Mouse (Mus musculus) layer of hippocampus, adult 18-20 months (tissue): ENCODE measurements around the gene Chst14. TPM values are rescaled to one million over a fixed set of nuclear protein-coding genes. Genes with fewer than 3 reads are reported as not detected.

ENCODE experiments used
- DNase-seq, 2 experiments: peaks; one replicate each; pipeline ENCODE4 v3.0.0; 2022; ENCODE audit warnings: low spot score in 2 of 2
- long read RNA-seq: library from polyadenylated mRNA; stranded (forward); transcript quantifications from one replicate; pipeline ENCODE4 v2.0.0, GENCODE M21; 2021
- total RNA-seq, 2 experiments: library from RNA; stranded (reverse); gene quantifications; 2 replicates each; pipeline ENCODE4 v1.2.3; 2021

The Chst14 gene
- total RNA-seq, result 1 to 10 TPM; 3.2 to 3.3 TPM
- long read RNA-seq, partial matches to known transcripts, result 0 of 3 reads
- long read RNA-seq, other reads (novel, unspliced or antisense), result 0 of 3 reads

DNA sequence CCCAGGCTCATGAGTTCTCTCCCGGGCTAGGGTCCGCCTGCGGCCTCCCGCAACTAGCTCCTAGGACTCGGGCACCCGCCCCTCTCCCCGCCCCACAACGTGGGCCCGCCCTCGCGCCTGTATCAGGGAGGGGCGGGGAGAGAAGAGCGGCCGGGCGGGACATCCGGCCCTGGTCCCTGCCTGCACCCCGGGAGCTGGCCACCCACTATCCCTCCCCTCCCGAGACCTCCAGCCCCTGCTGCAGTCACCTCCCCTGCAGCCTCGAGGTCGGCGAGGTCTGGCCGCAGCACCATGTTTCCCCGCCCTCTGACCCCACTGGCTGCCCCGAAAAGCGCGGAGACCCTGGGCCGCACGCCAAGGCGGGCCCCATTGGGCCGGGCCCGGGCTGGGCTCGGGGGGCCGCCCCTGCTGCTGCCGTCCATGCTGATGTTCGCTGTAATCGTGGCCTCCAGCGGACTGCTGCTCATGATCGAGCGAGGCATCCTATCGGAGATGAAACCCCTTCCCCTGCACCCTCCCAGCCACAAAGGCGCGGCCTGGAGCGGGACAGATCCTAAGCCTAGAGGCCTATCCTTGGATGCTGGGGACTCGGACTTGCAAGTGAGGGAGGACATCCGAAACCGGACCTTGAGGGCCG is at the start of gene Chst14:
Gene Chst14, plus strand, starts transcription at position 136 of the 637 bp plus-strand sequence.
- DNase-seq, result peak in 1 of 2 experiments; percentile 37

DNA sequence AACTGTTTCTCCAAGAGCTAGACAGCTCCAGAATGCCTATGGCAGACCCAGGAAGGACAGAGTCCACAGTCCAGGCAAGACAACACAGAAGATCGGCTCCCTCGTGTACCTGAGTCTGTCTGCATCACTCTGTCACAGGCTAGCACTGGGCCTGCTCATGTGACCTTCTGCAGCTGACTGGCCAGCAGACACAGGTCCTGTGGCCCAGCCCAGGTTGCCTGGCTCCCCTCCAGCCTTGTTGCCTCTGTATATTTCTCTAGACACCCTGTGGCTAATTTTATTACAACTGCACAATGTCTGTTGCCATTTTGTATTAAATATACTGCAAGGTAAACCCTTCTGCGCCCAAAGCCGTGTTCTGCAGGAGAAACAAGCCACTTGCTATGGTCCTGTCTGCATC is 45.3 kb upstream of the Chst14 start:
- DNase-seq, result no peak

DNA sequence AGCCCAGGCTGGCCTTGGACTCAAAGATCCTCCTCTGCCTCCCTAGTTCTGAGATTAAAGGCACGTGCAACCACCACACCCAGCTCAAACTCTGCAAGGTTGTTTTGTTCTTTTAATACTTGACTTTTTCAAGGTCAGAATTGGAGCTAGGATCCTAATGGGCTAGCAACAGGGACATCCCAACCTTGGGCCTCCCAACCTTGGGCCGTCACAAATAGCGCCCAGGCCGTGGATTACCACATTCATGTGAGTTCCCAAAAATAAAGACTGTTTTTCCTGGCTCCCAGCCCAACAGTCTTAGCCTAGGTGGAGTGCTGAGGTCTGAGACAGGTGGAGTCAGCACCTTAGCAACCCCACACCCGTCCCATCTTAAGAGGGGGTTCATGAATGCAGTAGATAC is 44.3 kb upstream of the Chst14 start:
- no peak for DNase-seq

DNA sequence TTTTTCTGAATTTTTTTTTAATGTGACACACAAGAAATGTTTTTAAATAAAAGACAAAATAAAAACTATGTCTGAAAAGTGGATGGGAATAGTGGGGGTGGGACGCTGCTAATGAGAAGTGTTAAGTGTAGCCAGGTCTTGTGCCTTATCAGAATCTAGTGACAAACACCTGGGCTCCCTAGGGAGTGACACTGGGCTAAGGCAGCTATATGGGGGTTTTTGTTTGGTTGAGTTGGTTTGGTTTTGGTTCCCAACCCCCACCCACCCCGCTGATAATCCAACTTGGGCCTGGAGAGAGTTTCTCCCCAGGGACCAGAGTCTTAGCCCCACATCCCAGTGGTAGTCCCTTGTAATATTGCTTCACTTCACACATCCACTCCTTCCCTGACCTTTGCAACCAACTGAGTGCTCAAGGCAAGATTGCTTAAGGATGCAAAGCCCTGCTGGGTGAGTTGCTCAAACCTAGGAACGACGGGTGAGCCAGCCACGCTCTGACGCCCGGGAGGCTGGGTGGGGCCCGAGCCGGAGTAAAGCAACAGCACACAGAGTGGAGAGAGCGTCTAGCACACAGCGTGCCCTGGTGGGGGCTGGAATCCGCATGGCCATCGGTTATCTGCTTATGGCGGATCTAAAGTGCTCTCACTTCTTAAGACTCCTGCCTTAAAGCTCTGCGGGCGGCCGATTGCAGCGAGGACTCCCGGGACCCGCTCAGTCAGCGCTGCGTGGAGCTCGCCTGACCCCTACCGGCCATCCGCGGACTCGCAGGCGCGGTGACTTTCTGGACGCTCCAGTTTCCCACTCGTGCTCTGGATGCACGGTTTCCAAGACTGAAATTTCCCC is 43.2 kb upstream of the Chst14 start:
- peak; percentile 83 to 92 for DNase-seq

DNA sequence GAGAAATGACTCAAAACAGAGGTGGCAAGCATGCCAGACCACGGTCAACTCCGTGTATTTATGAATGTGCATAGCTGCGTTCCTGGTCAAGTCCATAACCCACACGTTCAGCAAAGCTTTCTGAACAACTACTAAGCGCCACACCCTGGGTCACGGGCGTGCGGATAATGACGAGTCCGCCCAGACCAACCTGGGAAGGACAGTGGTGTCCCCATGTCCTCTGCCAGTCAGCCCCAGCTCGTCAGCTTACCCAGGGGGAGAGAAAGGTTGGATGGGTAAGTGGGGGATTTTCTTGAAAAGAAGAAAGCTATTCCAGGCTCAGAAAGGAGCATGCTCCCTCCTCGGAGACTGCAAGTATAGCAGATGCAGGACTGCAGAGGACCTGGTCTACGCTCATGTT is 38.9 kb upstream of the Chst14 start:
- DNase-seq, result no peak

DNA sequence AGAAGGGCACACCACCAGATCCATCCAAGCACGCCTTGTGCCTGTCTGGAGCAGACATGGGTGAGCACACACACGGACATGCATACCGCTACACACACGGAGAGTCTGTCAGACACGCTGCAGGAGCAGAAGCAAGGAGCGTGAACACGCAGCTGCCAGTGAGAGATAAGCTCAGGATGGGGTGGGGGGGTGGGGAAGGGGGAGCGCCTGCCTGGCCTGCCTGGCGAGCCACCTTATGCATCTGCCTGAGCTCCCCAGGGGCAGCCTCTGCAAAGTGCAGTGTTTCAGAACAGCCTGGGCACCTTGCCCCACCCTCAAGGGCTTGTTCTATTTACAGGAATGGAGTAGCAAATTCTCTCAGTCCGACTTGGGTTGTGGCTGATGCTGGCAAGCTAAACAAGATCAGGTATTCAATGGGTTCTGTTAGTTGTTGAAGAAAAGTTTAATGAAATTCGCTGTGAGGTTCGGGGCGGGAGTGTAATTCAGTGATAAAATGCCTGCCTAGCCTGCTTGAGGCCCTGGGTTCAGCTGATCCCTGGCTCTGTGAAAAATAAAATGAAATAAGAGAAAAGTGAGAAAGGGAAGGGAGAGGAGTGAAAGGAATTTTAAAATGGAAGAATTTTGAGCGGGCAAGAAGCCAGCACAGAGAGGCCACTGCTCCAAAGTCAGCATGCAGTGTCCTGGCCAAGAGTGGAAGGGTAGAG is 38.3 kb upstream of the Chst14 start:
- no peak for DNase-seq

DNA sequence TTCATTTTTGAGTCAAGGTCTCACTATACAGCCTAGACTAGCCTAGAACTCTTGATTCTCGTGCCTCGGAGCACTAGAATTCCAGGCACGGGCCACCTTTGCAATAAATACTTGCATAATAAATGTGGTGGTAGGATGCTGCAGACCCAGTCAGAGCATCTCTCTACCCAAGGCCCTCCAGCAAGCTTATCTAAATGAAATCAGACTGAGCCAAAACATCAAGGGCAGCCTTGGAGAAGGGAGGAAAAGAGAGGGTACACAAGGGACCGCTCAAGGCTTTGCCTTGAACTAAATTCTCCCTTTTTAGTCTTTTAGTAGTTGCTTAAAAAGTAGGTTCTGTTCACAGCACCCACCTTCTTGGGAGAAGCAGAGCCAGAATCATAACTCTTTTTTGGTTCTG is 35.1 kb upstream of the Chst14 start:
- no peak for DNase-seq

DNA sequence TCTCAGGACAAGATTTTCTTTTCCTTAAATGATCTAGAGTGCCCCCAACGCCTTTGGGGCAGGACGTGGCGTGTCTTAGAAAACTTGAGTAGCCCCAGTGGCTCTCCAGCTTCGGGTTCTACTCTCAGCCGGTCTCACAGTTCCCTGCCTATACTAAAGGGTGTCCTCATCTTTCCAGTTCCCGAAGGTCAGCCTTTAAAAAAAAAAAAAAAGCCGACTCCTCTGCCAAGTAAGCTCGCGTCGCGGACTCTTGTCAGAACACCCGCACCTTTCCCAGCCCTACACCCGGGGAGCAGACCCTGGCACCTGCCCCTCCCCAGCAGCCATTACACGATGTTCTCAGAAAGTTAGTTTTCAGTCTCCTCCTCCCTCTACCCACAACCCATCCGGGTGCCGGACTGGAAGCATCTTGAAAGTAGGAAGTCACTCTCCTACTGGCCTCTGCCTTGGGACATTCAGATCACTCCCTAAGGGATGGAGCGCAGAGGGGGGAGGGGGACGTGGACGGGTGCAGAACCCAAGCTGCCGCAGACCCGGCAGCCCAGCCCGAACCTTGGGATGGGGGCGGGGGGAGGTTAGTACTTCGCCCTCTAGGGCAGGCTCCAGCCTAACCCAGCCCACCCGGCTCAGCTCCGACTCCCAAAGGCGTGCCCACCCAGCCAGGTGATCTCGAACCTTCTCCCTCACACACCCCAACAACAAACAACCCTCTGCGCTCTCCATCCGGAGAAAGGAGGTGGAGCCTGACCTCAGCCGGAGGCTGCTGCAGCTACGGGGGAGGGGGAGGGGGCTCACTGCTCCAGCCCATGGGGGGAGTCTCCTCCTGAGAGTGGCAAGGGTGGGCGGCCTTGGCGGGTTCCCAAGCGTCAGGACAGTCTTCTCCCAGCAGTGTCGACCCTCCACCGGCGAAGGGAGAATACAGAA is 30.0 kb upstream of the Chst14 start:
- DNase-seq, result peak in 1 of 2 experiments; percentile 28

DNA sequence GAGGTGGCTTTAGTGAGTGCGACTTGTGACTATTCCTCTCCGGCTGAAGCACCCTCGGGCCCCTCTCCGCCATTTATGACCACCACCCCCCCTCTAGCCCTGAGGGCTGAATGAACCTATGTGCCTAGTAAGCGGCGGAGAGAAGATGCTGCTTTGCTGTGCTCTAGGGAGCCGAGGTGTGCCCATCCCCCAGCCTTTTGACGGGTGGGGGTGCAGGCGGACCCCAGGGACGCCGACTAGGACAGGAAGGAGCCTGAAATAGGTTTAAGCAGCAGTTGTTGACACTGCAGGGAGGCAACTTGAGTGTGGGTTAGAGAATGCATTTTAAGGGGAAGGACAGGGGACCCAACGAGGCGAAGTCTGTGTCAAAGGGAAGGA is 29.4 kb upstream of the Chst14 start:
- DNase-seq, result no peak

DNA sequence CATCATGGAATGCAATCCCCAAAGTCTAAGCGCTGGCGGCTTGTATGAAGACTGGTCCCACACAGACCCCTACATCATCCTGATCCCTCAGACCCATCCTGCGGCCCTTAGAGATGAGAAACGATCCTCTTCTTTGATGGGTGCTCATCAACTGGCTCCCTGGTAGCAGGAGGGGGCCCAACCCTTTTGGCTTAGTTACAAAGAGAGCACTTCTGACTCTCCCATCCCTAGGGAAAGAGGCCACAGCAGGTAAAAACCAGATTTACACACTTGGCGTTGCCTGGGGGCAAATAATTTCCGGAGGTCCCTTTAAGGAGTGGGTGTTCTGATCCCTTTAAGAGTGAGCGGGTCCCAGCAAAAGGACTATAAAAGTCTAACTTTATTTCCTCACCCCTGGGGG is 28.9 kb upstream of the Chst14 start:
- no peak for DNase-seq

DNA sequence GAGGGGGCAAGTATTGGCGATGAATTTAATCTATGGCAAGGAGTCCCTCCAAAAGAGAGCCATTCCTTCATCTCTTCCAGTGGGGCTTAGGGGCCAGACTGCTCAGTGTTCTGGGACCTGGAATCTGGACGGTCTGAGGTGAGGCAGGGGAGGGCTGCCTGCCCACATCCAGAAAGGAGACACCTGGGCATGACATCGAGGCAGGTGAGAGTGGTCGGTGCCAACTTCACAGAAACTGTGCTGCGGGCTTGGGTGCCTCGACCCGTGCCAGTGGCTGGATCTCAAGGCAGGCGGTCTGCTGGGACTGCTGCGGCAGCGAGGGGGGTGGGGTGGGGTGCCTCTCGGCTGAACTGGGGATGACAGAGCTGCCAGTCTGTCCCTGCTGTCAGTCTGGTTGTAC is 28.5 kb upstream of the Chst14 start:
- no peak for DNase-seq

DNA sequence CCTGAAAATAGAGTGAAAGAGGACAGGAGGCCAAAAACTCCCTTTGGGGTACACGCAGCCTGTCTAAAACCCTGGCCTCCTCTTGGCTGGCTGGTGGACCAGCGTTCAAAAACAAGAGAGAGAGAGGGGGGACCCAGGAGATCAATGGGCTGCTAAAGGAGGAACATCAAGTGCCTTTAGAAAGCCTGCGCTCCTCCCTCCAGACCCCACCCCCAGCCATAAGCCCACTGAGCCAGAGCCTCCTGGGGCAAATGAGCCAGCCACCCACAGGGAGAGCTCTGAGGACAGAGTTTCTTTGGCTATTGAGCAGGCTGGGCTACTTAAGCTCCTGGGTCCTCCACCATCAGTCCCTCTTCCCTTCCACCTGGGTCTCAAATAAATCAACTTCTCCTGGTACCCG is 27.5 kb upstream of the Chst14 start:
- no peak for DNase-seq

DNA sequence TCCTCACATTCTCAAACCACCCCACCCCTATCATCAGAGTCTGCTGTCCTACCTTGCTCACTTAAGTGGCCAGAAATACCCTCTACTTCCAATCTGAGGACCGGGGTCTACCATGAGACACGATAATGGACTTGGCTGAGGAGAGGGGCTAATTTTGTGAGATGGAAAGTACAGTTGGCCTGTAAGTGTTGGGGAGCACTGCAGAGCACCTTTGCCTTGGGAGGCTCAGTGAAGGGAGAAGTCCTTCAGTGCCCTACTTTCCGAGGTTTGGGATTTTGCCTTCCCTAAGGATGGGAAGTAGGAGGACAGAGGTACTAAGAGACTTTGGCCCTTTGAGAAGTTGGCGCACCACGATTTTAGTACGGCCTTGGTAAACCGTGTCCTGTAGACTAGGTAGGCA is 27.0 kb upstream of the Chst14 start:
- DNase-seq, result no peak

DNA sequence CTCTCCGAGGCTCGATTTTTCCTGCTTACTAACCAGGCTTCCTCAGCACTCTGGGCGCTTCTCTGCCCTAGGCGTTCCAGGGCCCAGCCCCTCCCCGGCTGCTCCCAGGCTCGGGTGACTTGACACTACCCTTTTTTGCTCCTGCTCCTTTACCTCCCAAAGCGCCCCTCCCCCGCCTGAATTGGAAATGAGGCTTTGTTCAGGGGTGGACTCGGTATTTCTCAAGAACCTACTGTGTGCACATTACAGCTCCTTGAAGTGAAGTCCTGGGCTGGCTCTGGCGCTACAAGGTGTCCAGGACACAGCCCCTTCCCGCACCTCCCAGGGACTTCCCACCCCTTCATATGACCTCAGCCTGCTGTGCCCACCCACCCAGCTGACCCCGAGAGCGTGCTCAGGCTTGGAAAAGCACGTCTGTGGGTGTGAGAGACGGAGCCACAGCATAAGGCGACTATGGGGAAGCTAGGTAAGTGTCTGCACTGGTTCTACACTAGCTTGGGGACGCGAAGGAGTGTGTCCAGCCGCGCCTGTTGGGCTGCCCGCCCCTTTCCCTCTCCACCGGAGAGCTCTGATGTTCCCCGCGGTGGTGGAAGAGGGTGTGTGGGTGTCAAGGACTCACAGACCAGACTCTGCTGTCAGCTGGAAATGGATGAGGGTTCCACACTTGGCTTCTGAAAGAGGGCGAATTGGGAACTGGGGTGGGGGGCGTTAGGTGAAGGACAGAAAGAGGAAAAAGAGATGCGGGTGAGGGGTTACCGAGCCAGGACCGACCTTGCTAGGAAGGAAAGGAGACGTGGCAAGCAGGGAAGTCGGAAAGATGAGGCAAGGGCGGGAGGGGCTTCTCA is 26.1 kb upstream of the Chst14 start, which contains the start of gene Bahd1:
Gene Bahd1, plus strand, starts transcription at position 397 of the 845 bp plus-strand sequence.
- DNase-seq, result peak in 1 of 2 experiments; percentile 36

DNA sequence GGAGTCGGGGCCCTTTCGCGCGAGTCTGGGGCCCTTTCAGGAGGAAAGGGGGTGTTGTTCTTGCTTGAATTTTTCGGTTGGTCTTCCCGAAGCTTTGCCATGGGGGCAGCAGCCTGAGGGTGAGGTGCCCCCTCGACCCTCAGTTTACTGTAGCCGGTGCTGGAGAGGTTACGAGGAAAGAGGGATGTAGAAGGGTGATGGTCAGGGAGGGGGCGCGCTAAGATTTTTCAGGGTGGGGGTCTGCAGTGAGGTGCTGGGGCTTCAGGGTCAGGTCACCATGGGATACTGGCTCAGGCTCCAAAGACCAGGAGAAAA is 25.5 kb upstream of the Chst14 start:
- DNase-seq, result no peak

DNA sequence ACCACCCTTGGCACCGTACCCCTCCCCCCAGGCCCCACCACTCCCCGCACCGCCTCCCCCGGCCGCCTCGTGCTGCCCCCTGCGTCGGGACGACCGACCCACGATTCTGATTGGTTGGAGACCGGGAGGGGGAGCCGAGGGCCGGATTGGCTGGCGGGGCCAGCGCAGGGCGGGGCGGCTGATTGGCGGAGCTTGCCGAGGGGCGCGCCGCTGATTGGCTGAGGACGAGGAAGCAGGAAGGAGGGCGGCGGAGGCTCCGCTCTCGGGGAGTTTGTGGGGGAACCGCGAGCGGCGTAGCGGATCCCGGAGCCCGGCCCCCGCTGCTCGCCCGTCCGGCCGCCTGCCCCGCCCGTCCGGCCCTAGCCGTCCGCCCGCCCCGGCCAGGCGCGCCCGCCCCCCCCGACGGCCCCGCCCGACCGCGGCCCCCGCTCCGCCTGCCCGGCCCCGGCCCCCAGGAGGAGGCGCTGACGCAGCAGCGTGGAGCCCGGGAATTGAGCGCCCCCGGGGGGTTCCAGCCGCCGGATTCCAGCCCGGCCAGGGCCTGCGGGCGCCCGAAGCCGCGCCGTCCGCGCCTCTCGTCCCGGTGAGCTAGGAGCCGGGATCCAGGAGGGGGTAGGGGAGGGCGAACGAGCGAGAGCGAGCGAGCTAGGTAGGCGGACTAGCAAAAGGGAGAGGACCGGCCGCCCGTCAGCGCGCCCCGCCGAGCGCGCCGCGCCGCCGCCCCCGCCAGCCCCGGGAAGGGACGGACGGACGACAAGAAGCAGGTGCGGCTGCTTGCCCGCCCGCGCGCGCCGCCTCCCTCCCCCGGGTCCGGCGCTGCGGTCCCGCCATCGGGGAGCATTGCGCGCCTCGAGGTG is 24.9 kb upstream of the Chst14 start:
- DNase-seq, result peak; percentile 97 to 98

DNA sequence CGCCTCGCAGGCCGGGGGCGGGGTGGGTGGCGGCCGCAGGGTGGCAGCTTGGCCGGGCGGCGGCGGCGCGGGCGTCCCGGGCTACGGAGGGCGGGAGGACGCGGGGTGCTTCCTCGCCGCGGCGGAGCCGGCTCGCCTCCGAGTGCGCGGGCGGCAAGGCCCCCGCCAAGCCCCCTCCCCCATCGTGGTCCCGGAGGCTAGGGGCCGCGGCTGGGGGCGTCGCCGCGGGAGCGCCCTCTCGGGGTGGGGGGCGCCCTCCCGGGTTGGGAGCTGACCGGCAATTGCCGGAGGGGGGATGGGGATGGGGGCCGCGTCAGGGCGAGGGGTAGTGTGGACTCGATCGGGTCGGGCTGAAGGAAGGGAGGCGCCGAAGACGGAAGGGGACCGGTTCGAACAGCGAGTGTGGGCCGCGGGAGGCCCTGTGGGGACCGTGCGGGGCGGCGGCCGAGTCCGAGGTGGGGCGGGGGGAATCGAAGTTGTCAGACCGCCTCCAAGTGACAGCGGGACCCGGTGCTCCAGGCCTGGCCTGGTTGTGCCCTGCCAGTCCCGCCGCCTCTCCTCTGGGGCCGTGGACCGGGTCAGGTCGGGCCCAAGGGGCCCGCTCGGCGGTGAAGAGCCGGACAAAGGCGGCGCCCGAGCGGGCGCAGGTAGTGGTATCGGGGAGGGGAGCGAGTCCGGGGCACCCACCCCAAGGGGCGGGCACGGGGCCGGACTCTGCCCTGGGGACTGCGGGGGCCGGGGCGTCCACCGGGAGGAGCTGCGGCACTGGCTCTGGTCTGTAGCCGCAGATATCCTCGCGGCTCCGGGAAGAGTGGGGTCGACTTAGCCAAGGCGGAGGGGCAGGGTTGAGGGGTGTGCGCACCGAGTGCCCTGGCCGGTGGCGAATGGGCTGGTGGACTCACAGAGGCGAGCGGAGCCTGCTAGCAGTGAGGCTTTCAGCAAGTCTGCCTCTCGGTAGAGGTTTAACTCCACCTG is 24.0 kb upstream of the Chst14 start:
- no peak for DNase-seq

DNA sequence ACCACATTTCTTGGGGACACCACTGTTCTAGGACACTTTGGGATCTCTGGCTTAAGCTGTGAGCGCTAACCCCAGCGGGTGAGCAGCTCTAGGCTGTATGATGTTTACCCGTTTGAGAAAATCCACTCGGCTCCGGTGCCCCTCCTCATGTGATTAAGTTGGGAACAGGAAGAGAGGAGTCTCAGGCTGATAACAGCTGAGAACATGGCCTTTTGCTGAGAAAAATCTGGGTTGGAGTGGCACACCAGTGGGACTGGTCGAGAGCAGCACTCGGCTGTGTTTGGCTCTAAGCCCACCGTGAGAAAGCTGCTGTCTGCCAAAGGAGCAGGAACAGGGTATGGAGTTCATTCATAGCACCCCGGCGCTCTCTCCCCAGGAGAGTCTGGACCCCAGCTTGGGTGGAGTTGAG is 23.0 kb upstream of the Chst14 start:
- no peak for DNase-seq
